Mouse (Mus musculus) thymus, postnatal 25 days (tissue): Measurements from ENCODE around the gene Gm6685.
"Not testable (repeated sequence)": the region's sequence is repeated elsewhere in the genome, so short reads cannot be mapped to it uniquely, and the experiment has no call there.

Experiments used
- DNase-seq: peaks from one replicate; pipeline ENCODE4 v3.0.0; 2022

Gene Gm6685

DNA sequence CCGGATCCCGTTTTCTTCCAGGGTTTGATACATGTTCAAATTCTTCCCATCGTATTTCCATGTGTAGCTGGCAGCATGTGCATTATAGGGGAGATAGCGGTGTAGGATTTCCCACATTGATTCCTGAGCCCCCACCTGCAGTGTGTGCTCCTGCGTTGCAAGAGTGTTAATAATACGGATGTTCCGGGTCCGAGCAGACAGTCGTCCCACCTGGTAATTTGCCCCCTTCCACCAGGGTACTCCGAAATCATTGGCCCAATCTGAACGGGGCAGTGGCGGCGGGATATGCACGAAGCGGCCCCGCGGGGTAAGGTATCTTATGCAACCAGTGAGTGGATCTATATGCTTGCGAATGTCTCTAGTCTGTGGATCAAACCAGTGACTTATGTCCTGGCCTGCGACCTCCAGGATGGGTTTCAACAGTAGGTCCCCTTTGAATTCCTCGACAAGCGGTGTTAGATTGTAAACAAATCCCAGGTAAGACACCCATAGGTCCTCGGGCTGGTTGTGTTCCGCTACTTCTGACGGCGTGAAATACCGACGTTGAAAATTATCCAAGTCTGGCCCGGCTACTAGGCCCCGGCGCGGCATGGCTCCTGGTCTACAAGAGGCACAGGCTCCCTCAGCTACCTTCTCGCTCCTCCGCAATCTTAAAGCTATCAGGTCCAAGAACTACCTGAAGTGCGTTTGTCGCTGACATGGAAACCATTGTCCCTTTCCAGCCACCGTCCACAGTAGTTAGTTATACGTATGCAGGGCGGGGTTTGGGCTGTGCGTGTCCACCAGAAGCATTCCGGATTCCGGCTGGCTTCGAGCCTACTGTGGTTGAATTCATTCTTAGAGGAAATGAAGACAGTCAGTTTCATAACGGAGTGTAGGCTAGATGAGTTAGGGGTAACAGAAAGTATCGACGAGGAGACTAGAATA lies at the start of gene Gm6685:
Gene Gm6685 (minus strand): TSS at position 644 of the 927 bp plus-strand sequence.
- not testable (repeated sequence) for DNase-seq

DNA sequence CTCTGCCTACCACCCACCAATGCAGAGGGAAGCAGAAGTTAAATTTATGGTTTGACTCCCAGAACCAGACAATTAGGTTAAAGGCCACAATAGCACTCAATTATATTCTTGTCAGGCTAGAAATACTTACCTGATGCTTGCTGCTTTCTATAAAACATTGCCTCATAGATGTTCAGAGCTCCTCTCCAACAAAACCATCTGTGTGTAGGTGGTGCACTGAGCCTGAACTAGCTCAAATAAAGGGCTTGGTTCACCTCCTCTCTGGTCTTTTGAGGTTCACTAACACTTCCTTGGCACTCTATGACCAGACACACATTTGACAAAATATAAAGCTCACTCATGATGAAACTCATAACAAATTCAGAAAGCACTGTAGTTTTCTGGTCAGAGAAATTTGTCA lies 36.2 kb upstream of the Gm6685 start:
- DNase-seq = no peak

DNA sequence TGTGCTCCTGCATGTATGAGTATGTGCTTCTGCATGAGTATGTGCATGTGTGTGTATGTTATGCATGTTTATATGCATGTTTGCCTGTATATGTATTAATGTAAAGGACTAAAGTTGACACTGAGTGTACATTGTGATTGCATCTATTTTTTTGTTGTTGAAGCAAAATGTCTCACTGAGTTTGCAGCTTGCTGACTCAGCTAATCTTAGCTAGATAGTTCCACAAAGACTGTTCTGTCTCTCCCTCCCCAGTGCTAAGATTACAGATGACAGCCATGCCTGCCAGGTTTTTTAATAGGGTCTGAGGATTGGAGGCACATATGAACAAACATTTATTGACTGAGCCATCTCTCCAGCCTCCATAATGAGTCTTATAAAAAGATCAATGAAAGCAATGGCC lies 35.0 kb upstream of the Gm6685 start:
- DNase-seq = no peak

DNA sequence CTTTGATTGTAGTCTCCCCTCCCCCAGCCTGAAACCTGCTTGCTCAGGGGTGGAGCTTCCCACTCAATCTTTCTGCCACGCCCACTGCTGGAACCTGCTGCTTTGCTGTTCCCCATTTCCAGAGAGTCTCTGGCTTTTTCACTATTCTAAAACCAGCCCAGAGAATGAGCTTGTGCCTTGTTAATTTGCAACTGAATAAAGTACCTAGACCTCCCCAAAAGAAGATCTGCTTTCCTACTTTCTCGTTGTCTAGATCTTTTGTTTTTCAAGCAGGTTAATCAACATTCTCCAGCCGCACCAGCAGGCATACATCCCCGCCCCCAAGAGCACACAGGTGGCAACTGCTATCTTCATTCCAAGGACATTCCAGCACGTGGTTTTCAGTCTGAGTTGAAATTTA lies 31.7 kb upstream of the Gm6685 start:
- not testable (repeated sequence) for DNase-seq

DNA sequence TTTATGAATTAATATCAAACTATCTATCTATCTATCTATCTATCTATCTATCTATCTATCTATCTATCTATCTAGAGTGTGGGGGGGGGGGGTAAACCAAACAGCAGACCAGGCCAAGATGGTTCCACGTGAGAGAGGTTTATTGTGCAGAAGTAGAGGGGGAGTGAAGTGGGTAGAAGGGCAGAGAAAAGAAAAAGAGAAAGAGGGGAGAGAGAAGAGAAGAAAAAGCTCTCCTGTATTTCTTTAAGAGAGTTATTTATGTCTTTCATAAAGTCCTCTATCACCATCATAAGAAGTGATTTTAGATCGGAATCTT lies 26.2 kb upstream of the Gm6685 start:
- DNase-seq = no peak

DNA sequence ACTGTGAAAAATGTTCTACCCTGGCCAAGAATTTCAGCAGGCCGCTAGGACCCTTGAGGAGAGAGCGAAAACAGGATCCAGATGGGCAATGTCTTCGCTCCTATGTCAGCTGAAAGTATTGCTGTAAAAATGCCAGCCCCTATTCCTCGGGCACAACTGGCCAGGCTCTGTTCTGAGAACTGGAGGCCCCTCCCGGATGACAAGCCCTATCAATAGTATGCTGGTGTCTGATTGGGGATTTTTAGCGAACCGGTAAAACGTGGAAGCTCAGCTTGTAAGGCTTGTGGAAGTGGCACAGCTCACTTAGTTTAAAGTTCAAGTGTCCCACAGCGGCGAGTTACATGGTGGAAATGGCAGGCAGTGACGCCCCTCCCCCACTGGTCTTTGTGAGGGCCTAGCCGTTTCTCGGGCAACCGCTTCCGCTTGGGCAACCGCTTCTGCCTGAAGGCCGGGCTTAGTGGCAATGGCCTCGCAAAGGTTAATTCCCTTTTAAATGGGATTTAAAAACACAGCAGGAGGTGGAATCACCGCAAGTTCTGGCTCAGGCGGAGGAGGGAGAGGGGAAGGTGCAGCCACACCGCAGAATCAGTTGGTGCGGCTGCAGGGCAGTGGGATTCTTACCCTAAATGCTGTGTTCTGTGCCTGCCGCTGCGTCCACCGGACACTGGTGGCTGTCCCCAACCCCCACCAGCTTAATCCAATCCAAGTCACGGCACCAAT lies 25.7 kb upstream of the Gm6685 start:
- peak; percentile 65 for DNase-seq

DNA sequence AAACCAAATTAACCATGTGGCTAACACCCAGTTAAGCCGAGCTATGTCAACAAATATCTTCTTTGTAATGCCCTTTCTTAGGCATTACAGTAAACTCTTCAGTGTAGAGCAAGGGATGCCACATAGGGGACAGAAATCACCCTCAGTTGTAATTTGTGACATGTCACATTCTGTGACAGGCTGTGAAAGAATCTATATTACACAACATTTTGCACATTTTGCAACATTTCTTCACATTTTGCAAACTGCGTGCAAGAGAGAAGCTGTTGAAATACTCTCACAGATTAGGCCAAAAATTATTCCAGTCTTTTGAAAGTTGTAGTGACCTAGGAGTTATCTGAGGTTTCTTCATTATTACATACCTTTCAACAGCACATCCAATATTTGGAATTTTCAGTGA lies 3.8 kb upstream of the Gm6685 start:
- DNase-seq = no peak

DNA sequence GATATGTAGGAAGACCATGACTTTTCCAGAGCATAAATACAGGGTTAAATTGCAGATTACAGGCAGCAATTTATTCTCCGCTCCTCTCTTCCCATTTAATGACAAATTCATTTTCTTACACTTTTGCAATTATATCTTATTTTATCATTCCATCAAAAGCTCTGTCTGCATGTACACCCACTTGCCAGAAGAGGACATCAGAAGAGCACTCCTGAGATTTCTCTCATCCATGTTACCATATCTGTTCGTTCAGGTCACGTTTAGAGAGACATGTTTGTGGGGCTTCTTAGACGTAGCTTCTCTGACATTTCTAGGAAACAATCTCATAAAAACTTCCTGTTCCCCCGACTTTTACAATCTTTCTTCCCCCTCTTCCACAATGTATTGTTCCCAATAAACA lies 2.2 kb upstream of the Gm6685 start:
- DNase-seq = no peak

DNA sequence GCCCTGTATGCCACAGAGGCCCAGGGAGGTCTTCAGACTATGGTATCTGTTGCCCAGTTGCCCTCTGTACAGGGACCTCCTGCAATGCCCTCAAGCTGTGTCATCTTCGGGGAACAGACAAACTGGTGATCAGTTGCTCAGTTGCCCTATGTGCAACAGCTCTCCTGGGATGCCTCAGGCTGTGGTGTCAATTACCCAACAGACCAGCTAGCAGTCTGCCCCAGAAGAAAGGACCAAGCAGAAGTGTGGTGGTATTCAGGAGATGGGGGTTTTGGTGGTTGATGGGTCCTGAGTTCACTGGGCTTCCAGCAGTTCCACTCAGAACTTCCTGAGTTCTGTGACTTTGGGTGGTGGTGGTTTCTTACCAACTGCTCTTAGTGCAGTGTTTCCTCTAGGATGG lies 11.8 kb downstream of the Gm6685 start:
- DNase-seq = no peak

DNA sequence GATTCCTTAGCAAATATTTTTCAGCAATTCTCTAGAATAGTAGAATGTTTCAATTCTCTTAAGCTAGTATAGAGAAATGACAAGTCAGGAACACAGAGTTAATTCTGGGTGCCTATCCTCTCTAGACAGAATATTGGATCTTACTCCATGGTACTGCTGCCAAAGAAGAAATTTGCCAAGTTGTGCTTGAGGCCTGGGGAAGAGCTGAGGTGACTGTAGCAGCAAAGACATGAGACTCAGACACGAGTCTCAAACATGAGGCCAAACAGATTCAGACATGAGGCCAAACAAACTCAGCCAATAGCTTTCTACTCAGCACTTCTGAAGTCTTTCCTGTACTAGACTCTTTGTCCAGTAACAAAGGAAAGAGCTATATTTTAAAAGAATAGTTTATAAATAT lies 26.3 kb downstream of the Gm6685 start:
- no peak for DNase-seq

DNA sequence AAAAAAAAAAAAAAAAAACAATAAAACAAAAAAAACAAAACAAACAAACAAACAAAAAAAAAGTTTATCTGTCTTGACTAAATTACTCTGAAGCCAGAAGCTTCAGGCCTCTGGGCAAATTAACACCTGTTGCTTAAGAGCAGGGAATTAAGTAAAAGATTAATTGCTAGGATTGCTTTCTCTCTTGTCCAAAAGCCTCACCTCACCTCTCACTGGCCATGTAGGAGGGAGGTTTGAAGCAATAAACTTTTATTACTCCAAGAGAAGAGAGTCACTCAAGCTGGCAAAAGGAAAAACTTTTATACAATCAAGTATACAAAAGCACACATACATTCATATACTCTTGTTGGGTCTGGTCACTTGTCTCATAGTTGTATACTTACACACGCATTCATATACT lies 31.9 kb downstream of the Gm6685 start:
- no peak for DNase-seq

DNA sequence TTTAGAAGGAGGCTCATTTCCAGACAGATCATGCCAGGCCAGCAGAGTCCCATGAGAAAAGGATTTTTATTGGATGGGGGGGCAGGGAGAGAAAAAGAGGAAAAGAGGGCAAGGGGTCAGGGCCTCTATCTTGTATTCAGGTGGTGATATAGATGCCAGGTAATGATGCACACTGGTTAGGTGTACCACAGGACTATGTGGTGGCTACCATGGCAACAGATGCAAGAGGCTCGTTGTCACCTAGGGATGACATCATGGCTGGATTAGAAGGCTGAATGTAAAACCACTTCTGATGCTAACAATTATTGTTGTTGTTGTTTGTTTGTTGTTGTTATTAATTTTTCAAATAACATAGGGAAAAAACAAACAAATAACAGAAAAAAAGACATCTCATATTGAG lies 49.2 kb downstream of the Gm6685 start:
- DNase-seq = no peak
